Mouse (Mus musculus): ENCODE data around the gene Gnb1l. TPM values are rescaled to one million over a fixed set of nuclear protein-coding genes. Genes with fewer than 3 reads are reported as not detected.

Gnb1l gene
- total RNA-seq, 1 experiment: 10.9 TPM

- Histone ChIP-seq H3K4me3 (ENCODE audit: insufficient read depth in 1 of 2, low read depth in 1 of 2, low read length in 2 of 2, poor library complexity in 1 of 2, severe bottlenecking in 1 of 2) (no peak overlapping the region), H3K27ac (ENCODE audit: insufficient read depth, low read depth, low read length, poor library complexity, severe bottlenecking) (no peak overlapping the region), H3K9me3 (ENCODE audit: control insufficient read depth, insufficient read depth, low read depth, low read length) (no peaks in the 10 kb centered on the region), H3K9ac (ENCODE audit: insufficient read depth, low read depth, low read length, poor library complexity, severe bottlenecking) (no peak overlapping the region), H3K4me1 (ENCODE audit: control insufficient read depth in 2 of 2, insufficient read depth in 2 of 2, low read length in 2 of 2, poor library complexity in 1 of 2) (peaks cover 12 to 37% of the 10 kb centered on the region in 2 experiments), H3K36me3 (ENCODE audit: control insufficient read depth, insufficient read depth, low read length, poor library complexity, severe bottlenecking) (no peaks in the 10 kb centered on the region; the same call in 1 of the 2 replicates)
- no peak for DNase-seq (ENCODE audit: low read depth, low spot score)
- in situ Hi-C loops (cut with MboI; ENCODE audit: low sequenced_read_pairs in 2 of 2, unreplicated experiment in 2 of 2): no loop called here
- TF ChIP-seq ZC3H11A (IDR thresholded peaks at IDR 0.05; ENCODE audit: borderline replicate concordance, low read depth, low read length) (no peak), HCFC1 (IDR thresholded peaks at IDR 0.05; ENCODE audit: borderline replicate concordance, insufficient read depth, low read length) (no peak), ZNF384 (IDR thresholded peaks at IDR 0.05; ENCODE audit: low read depth, low read length) (no peak)
Observed at GRCm38 (mm10) chr16:18479667-18480066, 18.8 kb upstream of the Gnb1l start.

- in situ Hi-C loops (cut with MboI; ENCODE audit: low sequenced_read_pairs in 2 of 2, unreplicated experiment in 2 of 2): no loop called here
- H3K9ac ChIP-seq (ENCODE audit: insufficient read depth, low read depth, low read length, poor library complexity, severe bottlenecking): no peak overlapping the region
Observed at GRCm38 (mm10) chr16:18480933-18481485, 17.5 kb upstream of the Gnb1l start.

GRCm38 (mm10) chr16:18482431-18482830, 16.1 kb upstream of the Gnb1l start:
- H3K36me3 ChIP-seq (ENCODE audit: control insufficient read depth, insufficient read depth, low read length, poor library complexity, severe bottlenecking): no peaks in the 10 kb centered on the region; the same call in 1 of the 2 replicates
- no peak overlapping the region for H3K9ac ChIP-seq (ENCODE audit: insufficient read depth, low read depth, low read length, poor library complexity, severe bottlenecking)
- peaks cover 14 to 46% of the 10 kb centered on the region in 2 experiments for H3K4me1 ChIP-seq (ENCODE audit: control insufficient read depth in 2 of 2, insufficient read depth in 2 of 2, low read length in 2 of 2, poor library complexity in 1 of 2)
- H3K9me3 ChIP-seq (ENCODE audit: control insufficient read depth, insufficient read depth, low read depth, low read length): no peaks in the 10 kb centered on the region
- in situ Hi-C loops (cut with MboI; ENCODE audit: low sequenced_read_pairs in 2 of 2, unreplicated experiment in 2 of 2): no loop called here
- TF ChIP-seq CHD2 (IDR thresholded peaks at IDR 0.05; ENCODE audit: low read depth, low read length) (no peak), ZC3H11A (IDR thresholded peaks at IDR 0.05; ENCODE audit: borderline replicate concordance, low read depth, low read length) (no peak), MAFK (IDR thresholded peaks at IDR 0.05; ENCODE audit: insufficient read depth, low read depth, low read length) (no peak), HCFC1 (IDR thresholded peaks at IDR 0.05; ENCODE audit: borderline replicate concordance, insufficient read depth, low read length) (no peak), ZNF384 (IDR thresholded peaks at IDR 0.05; ENCODE audit: low read depth, low read length) (no peak)
- H3K4me3 ChIP-seq (ENCODE audit: insufficient read depth in 1 of 2, low read depth in 1 of 2, low read length in 2 of 2, poor library complexity in 1 of 2, severe bottlenecking in 1 of 2): no peak overlapping the region
- no peak for DNase-seq (ENCODE audit: low read depth, low spot score)
- H3K27ac ChIP-seq (ENCODE audit: insufficient read depth, low read depth, low read length, poor library complexity, severe bottlenecking): no peak overlapping the region

More at GRCm38 (mm10) chr16:18480933-18481485, 17.5 kb upstream of the Gnb1l start:
- TF ChIP-seq CHD2 (IDR thresholded peaks at IDR 0.05; ENCODE audit: low read depth, low read length): no peak
- TF ChIP-seq HCFC1 (IDR thresholded peaks at IDR 0.05; ENCODE audit: borderline replicate concordance, insufficient read depth, low read length): no peak
- TF ChIP-seq MAFK (IDR thresholded peaks at IDR 0.05; ENCODE audit: insufficient read depth, low read depth, low read length): no peak
- TF ChIP-seq ZNF384 (IDR thresholded peaks at IDR 0.05; ENCODE audit: low read depth, low read length): no peak
- TF ChIP-seq ZC3H11A (IDR thresholded peaks at IDR 0.05; ENCODE audit: borderline replicate concordance, low read depth, low read length): no peak
- no peaks in the 10 kb centered on the region for H3K9me3 ChIP-seq (ENCODE audit: control insufficient read depth, insufficient read depth, low read depth, low read length)
- peaks cover 13 to 44% of the 10 kb centered on the region in 2 experiments for H3K4me1 ChIP-seq (ENCODE audit: control insufficient read depth in 2 of 2, insufficient read depth in 2 of 2, low read length in 2 of 2, poor library complexity in 1 of 2)
- DNase-seq (ENCODE audit: low read depth, low spot score): no peak
- no peak overlapping the region for H3K27ac ChIP-seq (ENCODE audit: insufficient read depth, low read depth, low read length, poor library complexity, severe bottlenecking)
- no peak overlapping the region for H3K4me3 ChIP-seq (ENCODE audit: insufficient read depth in 1 of 2, low read depth in 1 of 2, low read length in 2 of 2, poor library complexity in 1 of 2, severe bottlenecking in 1 of 2)
- no peaks in the 10 kb centered on the region; the same call in 1 of the 2 replicates for H3K36me3 ChIP-seq (ENCODE audit: control insufficient read depth, insufficient read depth, low read length, poor library complexity, severe bottlenecking)

- in situ Hi-C loops (cut with MboI; ENCODE audit: low sequenced_read_pairs in 2 of 2, unreplicated experiment in 2 of 2): no loop called here
- Histone ChIP-seq H3K36me3 (ENCODE audit: control insufficient read depth, insufficient read depth, low read length, poor library complexity, severe bottlenecking) (no peaks in the 10 kb centered on the region), H3K9ac (ENCODE audit: insufficient read depth, low read depth, low read length, poor library complexity, severe bottlenecking) (no peak overlapping the region), H3K9me3 (ENCODE audit: control insufficient read depth, insufficient read depth, low read depth, low read length) (no peaks in the 10 kb centered on the region), H3K4me1 (ENCODE audit: control insufficient read depth in 2 of 2, insufficient read depth in 2 of 2, low read length in 2 of 2, poor library complexity in 1 of 2) (peaks cover 14 to 46% of the 10 kb centered on the region in 2 experiments), H3K27ac (ENCODE audit: insufficient read depth, low read depth, low read length, poor library complexity, severe bottlenecking) (no peak overlapping the region), H3K4me3 (ENCODE audit: insufficient read depth in 1 of 2, low read depth in 1 of 2, low read length in 2 of 2, poor library complexity in 1 of 2, severe bottlenecking in 1 of 2) (no peak overlapping the region)
- DNase-seq (ENCODE audit: low read depth, low spot score): no peak
- TF ChIP-seq HCFC1 (IDR thresholded peaks at IDR 0.05; ENCODE audit: borderline replicate concordance, insufficient read depth, low read length): no peak
- TF ChIP-seq CHD2 (IDR thresholded peaks at IDR 0.05; ENCODE audit: low read depth, low read length): no peak
- TF ChIP-seq ZC3H11A (IDR thresholded peaks at IDR 0.05; ENCODE audit: borderline replicate concordance, low read depth, low read length): no peak
- TF ChIP-seq MAFK (IDR thresholded peaks at IDR 0.05; ENCODE audit: insufficient read depth, low read depth, low read length): no peak
Observed at GRCm38 (mm10) chr16:18483839-18484238, 14.7 kb upstream of the Gnb1l start.
